Mouse (Mus musculus) stomach, embryonic 14.5 days (tissue): Measurements from ENCODE around the gene Ndufa4l2. TPM values are rescaled to one million over a fixed set of nuclear protein-coding genes. Genes with fewer than 3 reads are reported as not detected.

Source experiments
- ATAC-seq: fragments of 200-750 bp; cut with Nextera tagmentation; 2 replicates; pipeline ENCODE4 v1.8.0; 2017; ENCODE audit warnings: low read depth, moderate TSS enrichment; ENCODE audit not compliant: insufficient number of reproducible peaks, insufficient read depth, low FRiP score
- H3K27ac ChIP-seq: fragments of 300-500 bp; sonication (generic); 2 replicates; pipeline ENCODE4 v1.5.1; 2014; ENCODE audit warnings: mild to moderate bottlenecking, low read length, moderate library complexity, mixed read lengths
- H3K27me3 ChIP-seq: fragments of 300-500 bp; sonication (generic); 2 replicates; pipeline ENCODE4 v1.6.1; 2014; ENCODE audit warnings: low read length, control low read depth, mixed read lengths; ENCODE audit not compliant: control insufficient read depth, insufficient read depth
- H3K36me3 ChIP-seq: fragments of 300-500 bp; sonication (generic); 2 replicates; pipeline ENCODE4 v1.6.1; 2014; ENCODE audit warnings: mild to moderate bottlenecking, control low read depth, low read length, moderate library complexity, mixed read lengths; ENCODE audit not compliant: control insufficient read depth, insufficient read depth
- H3K4me1 ChIP-seq: fragments of 300-500 bp; sonication (generic); 2 replicates; pipeline ENCODE4 v1.6.1; 2014; ENCODE audit warnings: low read length, control low read depth, mixed read lengths; ENCODE audit not compliant: control insufficient read depth, insufficient read depth
- H3K4me2 ChIP-seq: fragments of 300-500 bp; sonication (generic); replicated peaks from 2 replicates; pipeline ENCODE4 v1.6.1; 2014; ENCODE audit warnings: low read depth, low read length, control low read depth
- H3K4me3 ChIP-seq: fragments of 300-500 bp; sonication (generic); 2 replicates; pipeline ENCODE4 v1.5.1; 2014; ENCODE audit warnings: low read depth, low read length, control low read depth
- H3K9ac ChIP-seq: fragments of 300-500 bp; sonication (generic); replicated peaks from 2 replicates; pipeline ENCODE4 v1.6.1; 2014; ENCODE audit warnings: low read depth, mild to moderate bottlenecking, control low read depth, low read length, moderate library complexity, mixed read lengths
- H3K9me3 ChIP-seq: fragments of 300-500 bp; sonication (generic); 2 replicates; pipeline ENCODE4 v1.6.1; 2016; ENCODE audit warnings: low read depth, low read length, control low read depth; ENCODE audit not compliant: control insufficient read depth
- WGBS: fragments of 180-500 bp; shearing (Covaris S2); extraction: QIAGEN DNeasy Blood & Tissue Kit; methylation state at CpG from one replicate; pipeline ENCODE4 v1.1.7; 2014; 5-methylcytosine and 5-hydroxymethylcytosine counted together
- polyA plus RNA-seq: library from polyadenylated mRNA; unstranded; fragments of >200 nt; fragmentation: Nextera tagmentation; extraction: Ambion mirVana; gene quantifications from 2 replicates; pipeline ENCODE4 v1.2.1, GENCODE M21; 2014

The Ndufa4l2 gene
- polyA plus RNA-seq, 1 experiment from 2014 or later = 81.3 TPM

DNA sequence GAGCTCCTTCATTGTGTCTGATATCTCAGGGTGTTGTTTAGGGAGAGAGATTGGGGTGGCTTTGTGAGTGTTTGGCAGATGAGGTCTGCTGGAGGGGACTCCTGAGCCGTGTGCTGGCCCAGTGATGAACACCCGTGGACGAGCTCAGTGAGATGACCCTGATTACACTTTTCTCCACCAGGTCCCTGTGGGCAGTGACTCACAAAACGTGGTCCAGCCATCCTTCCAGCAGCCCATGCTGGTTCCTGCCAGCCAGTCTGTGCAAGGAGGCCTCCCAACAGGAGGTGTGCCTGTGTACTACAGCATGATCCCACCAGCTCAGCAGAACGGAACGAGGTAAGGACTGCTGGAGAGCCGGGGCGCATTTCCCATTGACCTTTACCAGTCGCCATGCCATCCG lies 29.5 kb upstream of the Ndufa4l2 start:
- ATAC-seq = no peak
- no peaks in the 10 kb centered on the region for H3K27me3 ChIP-seq
- H3K4me1 ChIP-seq = no peaks in the 10 kb centered on the region
- H3K4me2 ChIP-seq = no peak overlapping the region
- no peak overlapping the region for H3K9ac ChIP-seq
- no peak overlapping the region for H3K4me3 ChIP-seq
- H3K27ac ChIP-seq = no peak overlapping the region
- peaks cover 44% of the 10 kb centered on the region for H3K36me3 ChIP-seq
- no peaks in the 10 kb centered on the region for H3K9me3 ChIP-seq
- WGBS = 88% methylated on average over 10 of the region's 10 CpGs

DNA sequence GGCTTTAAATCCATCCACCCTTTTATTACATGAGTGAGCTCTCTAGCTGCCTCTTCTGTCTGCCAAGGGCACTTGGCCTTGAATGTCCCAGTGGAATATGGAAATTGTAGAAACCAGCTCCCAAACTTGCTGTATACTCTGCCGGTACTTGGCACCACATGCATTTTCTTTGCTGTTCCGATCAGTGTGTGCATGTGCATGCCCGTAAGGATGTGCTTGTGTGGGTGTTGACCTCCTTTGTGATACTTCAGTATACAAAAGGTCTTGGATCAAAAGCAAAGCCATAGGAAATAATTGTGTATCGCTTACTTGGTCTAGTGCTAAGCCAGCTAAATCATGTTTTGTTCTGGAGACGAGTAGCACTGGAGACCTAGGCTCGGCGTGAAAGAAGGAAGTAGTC lies 25.9 kb upstream of the Ndufa4l2 start:
- Histone ChIP-seq H3K9ac (no peak overlapping the region), H3K4me2 (no peak overlapping the region), H3K9me3 (no peaks in the 10 kb centered on the region), H3K4me3 (no peak overlapping the region), H3K36me3 (peaks cover 63% of the 10 kb centered on the region), H3K4me1 (no peaks in the 10 kb centered on the region), H3K27me3 (no peaks in the 10 kb centered on the region), H3K27ac (no peak overlapping the region)
- WGBS = 92% methylated on average over 7 of the region's 7 CpGs
- no peak for ATAC-seq

DNA sequence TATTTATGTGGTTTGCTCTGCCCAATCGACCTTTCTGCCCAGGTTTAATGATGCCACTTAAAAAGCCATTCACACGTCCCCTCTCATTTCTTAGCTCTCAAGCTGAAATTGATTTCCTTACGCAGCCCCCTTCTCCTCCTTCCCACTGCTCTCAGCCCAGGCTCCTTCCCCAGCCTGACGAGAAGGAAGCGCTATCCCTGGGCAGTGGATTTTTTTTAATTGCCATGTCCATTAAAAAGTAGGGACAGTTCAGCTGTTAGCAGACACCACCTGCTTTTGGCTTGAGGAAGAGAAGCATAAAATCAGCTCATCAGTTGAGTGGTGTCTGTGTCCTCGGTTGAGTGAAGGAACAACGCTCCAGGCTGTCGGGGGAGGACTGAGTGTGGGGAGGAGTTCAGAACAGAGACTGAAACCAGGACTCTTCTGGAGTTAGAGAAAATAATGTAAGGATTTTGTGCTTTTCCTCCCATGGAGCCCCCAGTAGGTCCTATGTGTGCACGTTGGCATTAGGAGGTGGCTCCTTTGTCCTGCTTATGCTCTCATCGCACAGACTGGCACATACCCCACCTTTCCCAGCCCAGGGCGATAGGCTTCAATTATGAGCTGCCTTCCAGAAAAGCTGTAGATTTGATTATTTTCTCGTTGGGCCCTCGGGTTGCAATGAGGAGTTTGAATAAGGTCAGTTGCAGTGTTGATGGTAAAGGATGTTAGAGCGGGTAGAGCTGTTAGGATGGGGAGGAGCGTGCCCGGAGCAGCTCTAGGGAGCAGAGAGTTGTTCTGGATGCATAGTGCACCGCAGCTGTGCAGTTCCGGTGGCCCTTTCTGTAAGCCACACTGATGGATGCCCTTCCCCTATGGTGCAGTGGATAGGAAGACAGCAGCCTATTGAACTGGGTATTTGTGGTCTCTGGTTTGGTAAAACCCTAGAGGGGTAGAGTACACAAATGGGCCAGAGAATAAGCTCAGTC lies 24.3 kb upstream of the Ndufa4l2 start:
- Histone ChIP-seq H3K4me1 (no peaks in the 10 kb centered on the region), H3K27ac (no peak overlapping the region), H3K4me3 (no peak overlapping the region), H3K9me3 (no peaks in the 10 kb centered on the region), H3K27me3 (no peaks in the 10 kb centered on the region), H3K9ac (no peak overlapping the region), H3K4me2 (no peak overlapping the region), H3K36me3 (peaks cover 54% of the 10 kb centered on the region)
- ATAC-seq = no peak
- WGBS = 84% methylated on average over 18 of the region's 18 CpGs

DNA sequence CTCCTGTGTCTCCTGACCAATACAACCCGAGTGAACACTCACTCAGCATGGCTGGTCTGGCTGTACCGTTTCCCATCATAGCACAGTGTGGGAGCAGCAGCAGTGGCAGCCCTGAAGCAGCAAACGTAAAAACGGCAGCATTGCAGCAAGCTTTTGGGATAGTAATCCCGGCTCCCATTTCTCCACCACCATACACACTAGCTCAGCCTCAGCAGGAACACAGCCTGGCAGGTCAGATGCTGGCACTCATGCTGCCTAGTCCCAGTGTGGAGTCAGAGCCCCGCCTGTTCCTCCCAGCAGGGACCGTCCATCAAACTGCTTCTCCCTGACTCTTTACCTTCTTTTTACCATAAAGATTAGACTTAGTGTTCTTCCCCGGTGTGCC lies 23.6 kb upstream of the Ndufa4l2 start:
- no peak for ATAC-seq
- peaks cover 57% of the 10 kb centered on the region for H3K36me3 ChIP-seq

DNA sequence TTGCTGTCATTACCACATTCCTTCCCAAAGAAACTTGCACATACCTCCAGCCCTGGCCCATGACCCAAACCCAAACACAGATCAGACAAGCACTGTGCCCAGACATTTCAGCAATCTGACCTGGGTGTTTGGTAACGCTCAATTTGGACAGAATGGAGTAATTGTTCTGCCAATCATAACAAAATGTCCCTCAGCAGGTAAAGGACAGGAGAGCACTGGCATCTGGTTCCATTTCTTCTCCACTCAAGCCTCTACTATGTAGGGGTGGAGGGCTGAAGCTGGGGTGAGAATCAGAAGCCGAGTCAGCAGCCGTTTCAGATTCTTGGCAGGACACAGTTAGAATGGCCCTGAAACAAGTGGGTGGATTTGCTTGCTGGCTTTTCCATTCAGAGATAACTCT lies 22.6 kb upstream of the Ndufa4l2 start:
- Histone ChIP-seq H3K4me1 (no peaks in the 10 kb centered on the region), H3K36me3 (peaks cover 61% of the 10 kb centered on the region), H3K27ac (no peak overlapping the region), H3K4me2 (no peak overlapping the region), H3K9ac (no peak overlapping the region), H3K9me3 (no peaks in the 10 kb centered on the region), H3K4me3 (no peak overlapping the region), H3K27me3 (no peaks in the 10 kb centered on the region)
- no peak for ATAC-seq
- WGBS = 77% methylated on average over 3 of the region's 3 CpGs

More for the DNA sequence above, 23.6 kb upstream of the Ndufa4l2 start:
- no peaks in the 10 kb centered on the region for H3K27me3 ChIP-seq
- no peak overlapping the region for H3K27ac ChIP-seq
- no peak overlapping the region for H3K4me2 ChIP-seq
- H3K4me3 ChIP-seq = no peak overlapping the region
- H3K9me3 ChIP-seq = no peaks in the 10 kb centered on the region
- no peak overlapping the region for H3K9ac ChIP-seq
- no peaks in the 10 kb centered on the region for H3K4me1 ChIP-seq
- WGBS = 83% methylated on average over 8 of the region's 8 CpGs

DNA sequence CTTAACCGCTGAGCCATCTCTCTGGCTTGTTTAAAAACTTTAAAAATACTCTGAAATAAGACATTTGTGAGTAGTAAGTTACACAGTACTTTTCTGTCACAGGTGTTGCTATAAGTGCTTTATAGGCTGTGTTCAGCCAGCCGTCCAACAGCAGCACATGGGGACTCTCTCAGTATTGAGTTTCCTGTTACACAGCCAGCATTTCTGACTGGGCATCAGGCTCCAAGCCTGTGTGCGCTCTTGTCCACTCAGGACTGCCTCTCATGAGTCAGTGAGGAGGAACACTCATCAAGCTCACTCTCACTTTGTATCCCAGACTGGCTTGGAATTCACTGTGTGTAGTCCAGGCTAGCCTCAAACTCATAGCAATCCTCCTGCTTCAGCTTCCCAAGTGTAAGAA lies 18.6 kb upstream of the Ndufa4l2 start:
- H3K36me3 ChIP-seq = peaks cover 65% of the 10 kb centered on the region

DNA sequence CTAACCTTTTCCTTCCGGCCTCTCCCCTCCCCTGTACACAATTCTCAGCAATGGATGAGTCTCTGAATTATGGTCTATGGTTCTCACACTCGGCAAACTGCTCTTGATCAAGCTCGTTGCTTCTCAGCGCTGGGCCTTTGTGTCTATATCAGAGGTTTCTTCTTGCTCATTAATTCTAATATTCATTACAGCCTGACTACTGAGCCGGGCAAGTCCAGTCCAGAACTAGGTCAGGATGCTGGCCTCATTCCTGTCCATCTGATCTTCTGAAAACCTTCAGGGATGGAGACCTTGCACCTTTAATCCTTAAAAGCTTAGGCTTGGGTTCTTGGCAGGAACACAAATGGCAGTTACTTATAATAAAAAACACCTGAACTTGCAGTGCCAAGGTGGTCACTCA lies 15.3 kb upstream of the Ndufa4l2 start:
- no peaks in the 10 kb centered on the region for H3K27me3 ChIP-seq
- H3K27ac ChIP-seq = no peak overlapping the region
- ATAC-seq = no peak
- no peak overlapping the region for H3K9ac ChIP-seq
- H3K4me1 ChIP-seq = no peaks in the 10 kb centered on the region
- H3K4me2 ChIP-seq = no peak overlapping the region
- peaks cover 50% of the 10 kb centered on the region for H3K36me3 ChIP-seq
- H3K4me3 ChIP-seq = no peak overlapping the region
- 76% methylated on average over 5 of the region's 5 CpGs for WGBS
- no peaks in the 10 kb centered on the region for H3K9me3 ChIP-seq

More for the DNA sequence above, 18.6 kb upstream of the Ndufa4l2 start:
- no peak overlapping the region for H3K9ac ChIP-seq
- H3K9me3 ChIP-seq = no peaks in the 10 kb centered on the region
- H3K4me3 ChIP-seq = no peak overlapping the region
- H3K27me3 ChIP-seq = no peaks in the 10 kb centered on the region
- H3K4me2 ChIP-seq = no peak overlapping the region
- H3K27ac ChIP-seq = no peak overlapping the region
- ATAC-seq = no peak
- WGBS = 92% methylated on average over 3 of the region's 3 CpGs
- H3K4me1 ChIP-seq = no peaks in the 10 kb centered on the region

DNA sequence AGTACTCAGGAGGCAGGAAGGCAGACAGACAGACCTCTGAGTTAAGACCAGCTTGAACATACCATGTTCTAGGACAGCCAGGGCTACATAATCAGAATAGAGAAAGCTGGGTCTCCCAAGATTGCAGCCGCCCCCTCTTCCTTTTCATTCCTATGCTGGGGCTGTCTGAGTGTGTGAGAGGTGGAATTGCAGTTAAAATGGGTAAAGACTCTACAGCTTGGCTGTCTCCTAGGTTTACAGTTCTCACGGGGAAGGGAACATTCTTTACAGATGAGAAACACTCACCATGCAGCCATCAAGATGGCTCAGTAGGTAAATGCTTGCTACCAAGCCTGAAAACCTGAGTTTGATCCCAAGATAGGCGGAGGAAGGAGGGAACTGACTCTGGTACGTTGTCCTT lies 14.7 kb upstream of the Ndufa4l2 start:
- Histone ChIP-seq H3K4me3 (no peak overlapping the region), H3K36me3 (peaks cover 46% of the 10 kb centered on the region), H3K9me3 (no peaks in the 10 kb centered on the region), H3K9ac (no peak overlapping the region), H3K27me3 (no peaks in the 10 kb centered on the region), H3K4me2 (no peak overlapping the region), H3K27ac (no peak overlapping the region), H3K4me1 (no peaks in the 10 kb centered on the region)
- whole genome bisulfite sequencing = 78% methylated on average over 4 of the region's 4 CpGs
- ATAC-seq = no peak
